Mouse (Mus musculus) midbrain, embryonic 13.5 days (tissue): ENCODE data around the gene Sis. TPM values are rescaled to one million over a fixed set of nuclear protein-coding genes. Genes with fewer than 3 reads are reported as not detected.

ENCODE experiments used
- ATAC-seq: fragments of 200-750 bp; cut with Nextera tagmentation; 2 replicates; pipeline ENCODE4 v1.8.0; 2017; ENCODE audit warnings: mild to moderate bottlenecking, moderate TSS enrichment, moderate library complexity
- H3K27ac ChIP-seq: fragments of 300-500 bp; sonication (generic); 2 replicates; pipeline ENCODE4 v1.5.1; 2015; ENCODE audit warnings: inconsistent platforms, mild to moderate bottlenecking, moderate library complexity
- H3K27me3 ChIP-seq: fragments of 300-500 bp; sonication (generic); 2 replicates; pipeline ENCODE4 v1.6.1; 2015; ENCODE audit warnings: mild to moderate bottlenecking, inconsistent platforms
- H3K36me3 ChIP-seq: fragments of 300-500 bp; sonication (generic); 2 replicates; pipeline ENCODE4 v1.6.1; 2015; ENCODE audit warnings: mild to moderate bottlenecking, inconsistent platforms
- H3K4me1 ChIP-seq: fragments of 300-500 bp; sonication (generic); replicated peaks from 2 replicates; pipeline ENCODE4 v1.6.1; 2015; ENCODE audit warnings: inconsistent platforms
- H3K4me2 ChIP-seq: fragments of 300-500 bp; sonication (generic); replicated peaks from 2 replicates; pipeline ENCODE4 v1.6.1; 2015; ENCODE audit warnings: moderate library complexity, mild to moderate bottlenecking, inconsistent platforms
- H3K4me3 ChIP-seq: fragments of 300-500 bp; sonication (generic); replicated peaks from 2 replicates; pipeline ENCODE4 v1.5.1; 2015; ENCODE audit warnings: mild to moderate bottlenecking, inconsistent platforms
- H3K9ac ChIP-seq: fragments of 300-500 bp; sonication (generic); replicated peaks from 2 replicates; pipeline ENCODE4 v1.6.1; 2015; ENCODE audit warnings: mild to moderate bottlenecking, inconsistent platforms
- H3K9me3 ChIP-seq: fragments of 300-500 bp; sonication (generic); 2 replicates; pipeline ENCODE4 v1.6.1; 2016; ENCODE audit warnings: mild to moderate bottlenecking, inconsistent platforms
- WGBS: fragments of 180-500 bp; shearing (Covaris S2); methylation state at CpG from one replicate; pipeline ENCODE4 v1.1.7; 2015; 5-methylcytosine and 5-hydroxymethylcytosine counted together
- polyA plus RNA-seq: library from polyadenylated mRNA; unstranded; fragments of >200 nt; fragmentation: Nextera tagmentation; extraction: Ambion mirVana; gene quantifications from 2 replicates; pipeline ENCODE4 v1.2.1, GENCODE M21; 2015

Gene Sis
- polyA plus RNA-seq = not detected in 2 replicates

- H3K27me3 ChIP-seq = no peaks in the 10 kb centered on the region
- H3K4me3 ChIP-seq = no peak within 1 kb of the TSS
- H3K27ac ChIP-seq = no peak within 1 kb of the TSS
- H3K4me2 ChIP-seq = no peak within 1 kb of the TSS
- H3K36me3 ChIP-seq = no peaks in the 10 kb centered on the region
- H3K4me1 ChIP-seq = no peaks in the 10 kb centered on the region
- H3K9me3 ChIP-seq = no peaks in the 10 kb centered on the region
- no peak for ATAC-seq
- H3K9ac ChIP-seq = no peak within 1 kb of the TSS
These were observed at the start of gene Sis for GRCm38 (mm10) chr3:72967675-72968074. Gene Sis (minus strand): TSS chr3:72967863.

- H3K36me3 ChIP-seq = no peaks in the 10 kb centered on the region
- no peak overlapping the region for H3K4me3 ChIP-seq
- H3K4me2 ChIP-seq = no peak overlapping the region
- H3K27ac ChIP-seq = no peak overlapping the region
- no peaks in the 10 kb centered on the region for H3K9me3 ChIP-seq
- H3K4me1 ChIP-seq = 0 out of 2 replicates have a peak, but pooled peaks cover 4% of the 10 kb centered on the region
- no peak overlapping the region for H3K9ac ChIP-seq
- no peak for ATAC-seq
- no peaks in the 10 kb centered on the region for H3K27me3 ChIP-seq
- 5% methylated on average over 2 of the region's 6 CpGs for WGBS
These were observed 38.4 kb upstream of the Sis start for GRCm38 (mm10) chr3:73006045-73006444.

- Histone ChIP-seq H3K27me3 (no peaks in the 10 kb centered on the region), H3K9me3 (no peaks in the 10 kb centered on the region), H3K27ac (no peak overlapping the region), H3K9ac (no peak overlapping the region), H3K4me1 (0 out of 2 replicates have a peak, but pooled peaks cover 4% of the 10 kb centered on the region), H3K4me2 (no peak overlapping the region), H3K4me3 (no peak overlapping the region), H3K36me3 (no peaks in the 10 kb centered on the region)
- no peak for ATAC-seq
- 93% methylated on average over 4 of the region's 4 CpGs for WGBS
These were observed 35.5 kb upstream of the Sis start for GRCm38 (mm10) chr3:73002933-73003696.

- Histone ChIP-seq H3K4me3 (no peak overlapping the region), H3K4me1 (no peaks in the 10 kb centered on the region), H3K27ac (no peak overlapping the region), H3K36me3 (no peaks in the 10 kb centered on the region), H3K9me3 (no peaks in the 10 kb centered on the region; the same call in 1 of the 2 replicates), H3K27me3 (no peaks in the 10 kb centered on the region), H3K4me2 (no peak overlapping the region), H3K9ac (no peak overlapping the region)
- 78% methylated on average over 4 of the region's 4 CpGs for WGBS
- ATAC-seq = no peak
These were observed 29.9 kb upstream of the Sis start for GRCm38 (mm10) chr3:72997517-72997916.

GRCm38 (mm10) chr3:72990992-72991391 lies 23.3 kb upstream of the Sis start:
- ATAC-seq = no peak
- no peaks in the 10 kb centered on the region; the same call in 1 of the 2 replicates for H3K9me3 ChIP-seq
- 91% methylated on average over 2 of the region's 2 CpGs for whole genome bisulfite sequencing
- H3K4me2 ChIP-seq = no peak overlapping the region
- H3K9ac ChIP-seq = no peak overlapping the region
- H3K36me3 ChIP-seq = no peaks in the 10 kb centered on the region
- H3K4me3 ChIP-seq = no peak overlapping the region
- H3K4me1 ChIP-seq = no peaks in the 10 kb centered on the region
- H3K27me3 ChIP-seq = no peaks in the 10 kb centered on the region
- H3K27ac ChIP-seq = no peak overlapping the region

DNA sequence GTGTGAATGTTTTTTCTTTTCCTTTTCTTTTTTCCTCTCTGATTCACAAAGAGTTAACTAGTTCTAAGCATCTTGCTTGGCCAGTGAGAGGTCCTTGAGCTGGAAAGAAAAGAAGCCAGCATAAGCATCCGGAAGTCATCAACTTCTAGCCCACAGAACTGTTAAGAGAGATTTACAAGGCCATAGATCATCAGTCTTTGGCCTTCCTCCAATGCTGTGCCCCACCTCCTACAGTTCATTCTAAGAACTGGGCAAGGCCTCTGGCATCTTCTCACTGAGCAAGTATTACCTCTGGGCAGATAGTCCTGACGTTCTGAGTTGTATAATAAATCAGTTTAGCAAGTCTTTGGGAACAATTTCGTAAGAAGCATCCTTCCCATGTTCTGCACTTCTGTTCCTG lies 8.9 kb upstream of the Sis start:
- Histone ChIP-seq H3K27me3 (no peaks in the 10 kb centered on the region), H3K9me3 (no peaks in the 10 kb centered on the region), H3K4me3 (no peak overlapping the region), H3K4me1 (no peaks in the 10 kb centered on the region), H3K27ac (no peak overlapping the region), H3K9ac (no peak overlapping the region), H3K36me3 (no peaks in the 10 kb centered on the region), H3K4me2 (no peak overlapping the region)
- 71% methylated on average over 3 of the region's 3 CpGs for WGBS
- no peak for ATAC-seq

DNA sequence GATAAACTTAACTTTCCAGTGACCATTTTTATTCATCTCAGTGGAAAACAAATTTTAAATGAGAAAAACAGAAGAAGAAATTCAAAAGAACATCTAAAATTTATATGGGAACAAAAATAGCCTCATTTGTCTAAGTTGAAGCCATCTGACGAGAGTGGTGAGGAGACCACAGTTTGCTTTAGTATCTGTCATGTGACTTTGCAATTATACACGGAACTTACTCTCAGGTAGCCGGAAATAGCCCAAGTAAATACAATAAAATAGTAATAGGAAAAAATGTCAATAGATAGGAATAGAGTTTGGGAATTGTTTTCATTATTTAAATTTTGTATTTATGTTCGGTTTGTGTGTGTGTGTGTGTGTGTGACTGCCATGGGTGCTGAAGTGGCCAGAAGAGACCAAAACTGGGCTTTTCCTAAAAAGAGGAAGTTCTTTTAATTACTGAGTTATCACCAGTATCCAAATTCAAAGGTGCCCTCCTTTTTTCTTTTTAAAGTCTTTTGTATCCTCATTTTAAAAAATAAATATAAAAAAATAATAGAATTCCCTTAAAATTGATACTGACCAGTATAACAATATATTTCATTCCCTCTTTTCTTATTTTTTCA lies 48.6 kb downstream of the Sis start:
- 93% methylated on average over 4 of the region's 4 CpGs for WGBS
- no peaks in the 10 kb centered on the region for H3K27me3 ChIP-seq
- H3K9ac ChIP-seq = no peak overlapping the region

DNA sequence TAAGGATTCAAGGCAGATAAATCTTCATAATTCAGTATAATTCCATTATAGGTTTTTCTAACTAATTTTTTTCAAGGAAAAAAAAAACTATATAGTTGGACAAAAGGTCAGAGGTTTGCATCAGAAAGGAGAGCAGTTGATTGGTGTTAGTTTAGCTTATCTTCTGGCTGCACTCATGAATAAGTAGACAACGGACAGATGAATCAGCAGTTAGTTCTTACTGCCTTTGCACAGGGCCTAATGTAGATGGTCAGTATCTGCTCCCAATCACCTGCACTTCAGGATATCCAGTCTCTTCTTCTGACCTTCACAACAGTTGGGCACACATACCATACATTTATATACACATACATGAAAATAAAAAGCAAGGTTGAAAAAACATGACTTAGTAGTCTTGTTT lies 85.2 kb downstream of the Sis start:
- H3K9ac ChIP-seq = no peak overlapping the region
- WGBS = 91% methylated on average over 1 of the region's 1 CpGs
- no peak for ATAC-seq
- no peaks in the 10 kb centered on the region for H3K9me3 ChIP-seq
- H3K27me3 ChIP-seq = no peaks in the 10 kb centered on the region
- no peak overlapping the region for H3K4me3 ChIP-seq
- H3K36me3 ChIP-seq = no peaks in the 10 kb centered on the region
- H3K4me2 ChIP-seq = no peak overlapping the region
- no peaks in the 10 kb centered on the region for H3K4me1 ChIP-seq
- H3K27ac ChIP-seq = no peak overlapping the region

More for the DNA sequence above, 48.6 kb downstream of the Sis start:
- Histone ChIP-seq H3K4me2 (no peak overlapping the region), H3K27ac (no peak overlapping the region), H3K9me3 (no peaks in the 10 kb centered on the region), H3K4me1 (no peaks in the 10 kb centered on the region), H3K4me3 (no peak overlapping the region), H3K36me3 (no peaks in the 10 kb centered on the region)
- no peak for ATAC-seq

DNA sequence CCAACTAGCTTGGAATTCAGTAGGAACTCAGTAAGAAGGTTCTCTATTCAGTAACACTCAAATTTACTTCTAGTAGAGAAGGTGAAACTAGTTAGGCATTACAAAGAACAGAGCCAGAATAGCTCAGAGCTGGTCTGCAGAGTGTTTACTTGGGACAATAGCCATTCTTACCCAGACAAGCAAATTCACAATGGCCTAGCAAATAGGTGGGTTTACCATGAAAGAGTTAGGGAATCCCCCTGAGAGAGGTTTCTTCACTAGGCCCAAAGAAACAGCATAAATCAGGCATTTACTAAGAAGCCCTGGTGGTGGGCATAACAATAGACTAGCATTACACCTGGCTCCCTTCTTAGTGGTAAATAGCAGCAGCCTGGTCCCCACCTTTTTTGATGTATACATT lies 99.5 kb downstream of the Sis start:
- ATAC-seq = no peak
- H3K9ac ChIP-seq = no peak overlapping the region

DNA sequence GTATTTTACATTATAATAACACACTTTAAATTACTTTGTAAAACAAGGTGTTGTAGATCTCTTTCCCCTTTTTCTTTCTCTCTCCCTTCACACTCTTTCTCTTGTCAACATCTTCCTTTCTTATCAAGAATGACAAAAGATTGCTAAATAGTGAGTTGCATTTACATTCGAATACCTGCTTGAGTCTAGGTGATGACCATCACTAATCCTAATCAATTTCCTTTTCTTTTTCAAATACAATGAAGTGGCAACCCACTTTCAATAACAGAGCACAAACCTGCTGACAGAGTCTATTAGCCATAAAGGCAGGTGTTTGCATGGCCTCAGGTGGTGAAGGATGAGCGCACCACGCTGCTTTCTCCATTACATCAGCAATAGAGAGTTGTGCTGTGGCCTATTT lies 108.9 kb downstream of the Sis start:
- H3K36me3 ChIP-seq = no peaks in the 10 kb centered on the region
- no peaks in the 10 kb centered on the region for H3K27me3 ChIP-seq
- H3K9me3 ChIP-seq = no peaks in the 10 kb centered on the region
- 79% methylated on average over 3 of the region's 3 CpGs for WGBS
- no peak overlapping the region for H3K9ac ChIP-seq
- no peaks in the 10 kb centered on the region for H3K4me1 ChIP-seq
- no peak overlapping the region for H3K4me2 ChIP-seq
- no peak overlapping the region for H3K27ac ChIP-seq
- no peak overlapping the region for H3K4me3 ChIP-seq
- no peak for ATAC-seq

More for the DNA sequence above, 99.5 kb downstream of the Sis start:
- no peak overlapping the region for H3K27ac ChIP-seq
- H3K9me3 ChIP-seq = no peaks in the 10 kb centered on the region
- no peak overlapping the region for H3K4me2 ChIP-seq
- no peaks in the 10 kb centered on the region for H3K36me3 ChIP-seq
- no peaks in the 10 kb centered on the region for H3K4me1 ChIP-seq
- H3K27me3 ChIP-seq = no peaks in the 10 kb centered on the region
- no peak overlapping the region for H3K4me3 ChIP-seq

- Histone ChIP-seq H3K27ac (no peak overlapping the region), H3K4me1 (no peaks in the 10 kb centered on the region), H3K9me3 (no peaks in the 10 kb centered on the region), H3K27me3 (no peaks in the 10 kb centered on the region), H3K9ac (no peak overlapping the region), H3K4me3 (no peak overlapping the region), H3K36me3 (no peaks in the 10 kb centered on the region), H3K4me2 (no peak overlapping the region)
- WGBS = 81% methylated on average over 1 of the region's 1 CpGs
- ATAC-seq = no peak
These were observed 112.3 kb downstream of the Sis start for GRCm38 (mm10) chr3:72855405-72855804.

DNA sequence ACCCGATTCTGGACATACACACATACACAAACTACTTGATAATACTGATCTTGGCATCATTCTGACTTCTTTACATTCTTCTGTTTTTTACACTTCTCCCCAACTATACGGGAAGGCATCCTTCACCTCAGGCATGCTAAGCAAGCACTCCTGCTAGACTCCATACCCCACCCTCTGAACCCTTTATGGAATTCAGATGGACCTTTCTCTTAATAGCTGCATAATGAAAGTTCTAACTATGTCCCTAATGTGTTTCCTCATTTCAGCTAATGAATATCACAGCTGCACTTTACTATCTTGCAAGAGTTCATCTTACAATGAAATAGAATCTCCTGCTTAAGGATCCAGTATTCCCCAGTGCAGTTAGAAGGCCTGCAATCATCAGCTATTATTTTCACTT lies 127.0 kb downstream of the Sis start:
- no peak overlapping the region for H3K4me3 ChIP-seq
- no peak for ATAC-seq
- 89% methylated on average over 2 of the region's 2 CpGs for WGBS
- no peak overlapping the region for H3K4me2 ChIP-seq
- no peak overlapping the region for H3K27ac ChIP-seq
- no peak overlapping the region for H3K9ac ChIP-seq
- no peaks in the 10 kb centered on the region for H3K9me3 ChIP-seq
- H3K4me1 ChIP-seq = no peaks in the 10 kb centered on the region
- no peaks in the 10 kb centered on the region for H3K27me3 ChIP-seq
- H3K36me3 ChIP-seq = no peaks in the 10 kb centered on the region
